Mouse (Mus musculus) liver, adult (tissue): ENCODE data around the gene Thrsp.
"Not testable (repeated sequence)": the region's sequence is repeated elsewhere in the genome, so short reads cannot be mapped to it uniquely, and the experiment has no call there.

Experiments
- GATA4 ChIP-seq: IDR thresholded peaks from 2 replicates; pipeline ENCODE4 v1.6.1; 2014; ENCODE audit warnings: mild to moderate bottlenecking, low read length; ENCODE audit not compliant: insufficient replicate concordance

Thrsp gene

DNA sequence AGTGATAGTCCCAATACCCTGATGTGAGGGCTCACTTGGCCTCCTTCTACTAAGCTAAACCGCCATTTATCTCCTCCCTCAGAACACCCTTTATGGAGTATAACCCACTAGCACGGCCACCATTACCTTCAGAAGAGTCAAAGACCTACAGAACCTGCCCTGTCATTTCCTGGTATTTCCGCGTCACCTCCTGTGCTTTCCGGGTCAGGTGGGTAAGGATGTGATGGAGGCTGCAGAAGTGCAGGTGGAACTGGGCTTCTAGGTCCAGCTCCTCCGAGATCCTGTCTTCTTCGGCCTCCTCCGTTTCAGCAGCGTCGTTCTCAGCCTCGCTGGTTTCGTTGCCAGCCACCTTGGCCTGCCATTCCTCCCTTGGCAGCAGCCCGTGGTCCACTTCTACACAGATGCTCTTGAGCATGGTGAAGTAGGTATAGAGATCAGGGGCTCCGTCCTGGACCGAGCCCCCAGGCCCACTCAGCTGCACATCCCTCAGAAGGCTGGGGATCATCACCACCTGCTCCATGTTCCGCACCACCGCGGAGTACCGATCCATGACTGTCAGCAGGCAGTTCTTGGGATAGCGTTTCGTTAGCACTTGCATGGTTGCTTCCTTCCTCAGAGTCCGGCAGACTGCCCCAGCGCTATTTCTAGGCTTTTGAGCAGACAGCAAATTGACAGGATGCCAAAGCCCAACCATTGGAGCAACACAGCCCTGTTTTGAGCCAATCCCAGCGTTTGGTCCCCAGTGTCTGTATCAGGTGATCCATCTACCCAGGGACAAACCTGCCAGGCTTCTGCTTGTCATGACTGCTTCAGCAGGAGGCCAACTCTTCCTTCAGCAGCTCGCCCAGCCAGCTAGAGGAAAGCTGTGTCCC, at the start of gene Thrsp:
Gene Thrsp, minus strand, starts transcription at position 825 of the 872 bp plus-strand sequence.
- TF ChIP-seq GATA4: no peak

GRCm38 (mm10) chr7:97455577-97455976, 38.0 kb upstream of the Thrsp start:
- no peak for TF ChIP-seq GATA4

DNA sequence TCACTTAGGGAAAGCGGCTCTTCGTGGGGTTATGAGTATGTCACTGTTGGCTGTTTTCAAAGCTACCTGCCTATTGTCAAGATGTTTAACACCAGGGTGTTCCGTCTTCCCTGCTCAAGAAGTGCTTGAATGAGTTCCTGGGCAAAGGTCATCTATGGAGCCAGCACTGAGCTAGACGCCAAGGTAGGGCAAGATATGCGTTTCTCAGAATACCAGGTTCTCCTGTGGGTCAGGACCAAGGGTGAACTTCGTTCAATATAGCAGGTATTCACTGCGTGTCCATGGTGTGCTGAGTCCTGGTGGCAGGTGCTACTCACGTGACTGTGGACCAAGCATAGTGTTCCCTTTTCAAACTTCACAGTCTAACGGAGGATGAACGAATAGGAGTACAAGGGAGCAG, 37.3 kb upstream of the Thrsp start:
- no peak for TF ChIP-seq GATA4

GRCm38 (mm10) chr7:97453141-97453921, 35.8 kb upstream of the Thrsp start:
- no peak for TF ChIP-seq GATA4

DNA sequence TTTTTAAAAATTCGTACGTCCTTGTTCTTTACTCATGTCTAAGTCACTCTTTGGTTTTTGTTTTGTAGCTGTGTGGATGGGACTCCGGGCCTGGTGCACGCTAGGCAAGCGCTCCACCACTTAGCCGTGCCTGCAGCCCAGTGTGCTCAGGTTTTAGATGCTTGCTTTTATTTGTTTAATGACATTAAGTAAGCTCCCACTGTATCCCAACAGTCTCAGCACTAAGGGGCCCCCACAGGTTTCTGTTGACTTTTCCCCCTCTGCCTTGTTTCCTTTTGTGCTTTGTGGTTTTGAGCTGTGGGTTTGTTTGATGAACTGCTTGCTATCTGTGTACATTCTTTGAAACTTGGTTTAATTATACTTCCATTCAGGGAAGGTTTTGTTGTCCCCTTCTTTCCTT, 34.7 kb upstream of the Thrsp start:
- no peak for TF ChIP-seq GATA4

DNA sequence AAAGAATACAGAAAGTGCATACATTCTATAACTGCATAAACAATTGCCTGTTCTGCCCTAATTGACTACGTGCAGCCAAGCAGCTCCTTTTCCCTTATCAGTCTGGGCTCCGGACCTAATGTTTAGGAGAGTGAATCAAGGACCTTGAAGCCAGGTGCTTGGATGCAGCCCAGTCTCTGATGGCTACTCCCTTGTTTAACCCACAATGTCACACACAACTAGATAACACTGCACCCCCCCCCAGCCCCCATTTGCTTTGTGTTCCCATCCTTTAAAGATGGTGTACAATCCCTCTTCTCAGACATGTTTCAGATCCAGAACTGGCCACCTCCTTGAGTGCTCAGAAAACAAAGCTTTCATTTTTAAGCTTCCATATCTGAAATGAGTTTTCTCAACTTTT, 33.5 kb upstream of the Thrsp start, which contains the start of gene Kctd14:
Gene Kctd14, plus strand, starts transcription at position 301 of the 400 bp plus-strand sequence.
- TF ChIP-seq GATA4: not testable (repeated sequence)

GRCm38 (mm10) chr7:97447050-97447531, 29.6 kb upstream of the Thrsp start:
- TF ChIP-seq GATA4: no peak

- TF ChIP-seq GATA4: no peak
Measured at GRCm38 (mm10) chr7:97446171-97446925, 28.8 kb upstream of the Thrsp start.

DNA sequence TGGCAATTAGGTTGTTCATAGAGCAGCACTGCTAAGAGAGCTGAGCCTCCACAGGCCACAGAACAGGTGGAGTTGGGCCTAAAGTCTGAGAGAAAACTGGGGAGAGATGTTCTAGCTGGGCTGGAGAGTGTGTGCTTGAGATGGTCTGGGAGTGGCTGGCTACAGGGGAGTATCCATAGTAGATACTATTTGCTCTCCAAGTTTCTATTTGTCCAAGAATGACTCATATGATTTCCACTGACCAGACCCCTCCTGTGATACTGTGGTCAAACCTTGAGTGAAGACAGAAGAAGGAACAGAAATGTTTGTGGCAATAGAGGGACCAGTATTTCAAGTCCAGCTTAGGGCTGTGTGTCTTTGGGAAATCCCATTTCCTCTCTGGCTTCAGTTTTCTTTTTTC, 21.5 kb upstream of the Thrsp start:
- no peak for TF ChIP-seq GATA4

- no peak for TF ChIP-seq GATA4
Measured at GRCm38 (mm10) chr7:97434517-97434916, 17.0 kb upstream of the Thrsp start.

DNA sequence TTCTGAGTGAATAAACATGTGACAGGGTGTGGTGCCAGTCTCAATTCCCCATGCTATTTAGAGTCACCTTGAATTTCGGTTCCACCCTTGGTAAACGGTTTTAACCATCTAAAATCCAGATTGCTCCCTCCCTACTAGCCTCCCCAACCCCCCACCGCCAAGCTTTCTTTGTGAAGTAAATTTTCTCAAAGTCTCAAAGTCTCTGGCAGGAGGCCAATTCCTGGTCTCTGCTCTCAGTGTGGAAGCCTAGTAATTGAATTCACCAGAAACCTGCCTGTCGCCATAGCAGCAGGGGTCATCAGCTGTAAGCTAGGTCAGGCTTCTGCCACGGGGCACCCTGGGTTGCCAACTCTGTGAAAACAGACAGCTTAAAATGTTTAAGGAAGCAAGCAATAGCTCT, 12.2 kb upstream of the Thrsp start:
- no peak for TF ChIP-seq GATA4

GRCm38 (mm10) chr7:97427778-97428420, 10.4 kb upstream of the Thrsp start:
- TF ChIP-seq GATA4: no peak

DNA sequence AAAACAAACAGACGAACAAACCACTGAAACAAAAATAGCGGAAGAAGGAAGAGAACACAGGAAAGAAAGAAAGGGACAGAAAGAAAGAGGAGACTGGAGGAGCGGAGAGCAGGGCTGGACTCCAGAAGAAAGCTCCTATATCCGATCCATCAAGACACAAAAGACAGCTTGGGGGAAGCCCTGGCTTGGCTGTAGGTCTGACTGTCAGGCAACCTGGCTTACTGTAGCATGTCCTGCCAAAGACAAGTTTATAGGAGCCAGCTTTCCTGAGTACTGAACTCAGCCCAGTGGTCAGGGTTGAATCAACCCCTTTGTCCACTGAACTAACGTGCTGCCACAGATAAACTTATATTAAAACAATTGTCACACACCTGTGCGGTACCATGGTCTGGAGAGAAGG, 9.8 kb upstream of the Thrsp start:
- TF ChIP-seq GATA4: no peak

GRCm38 (mm10) chr7:97426566-97426965, 9.0 kb upstream of the Thrsp start:
- no peak for TF ChIP-seq GATA4
